Mouse (Mus musculus) bone marrow macrophage, adult 2 months (primary cell): Measurements from ENCODE around the gene Iqschfp.

Experiments used
- CTCF ChIP-seq: IDR thresholded peaks from 2 replicates; pipeline ENCODE4 v1.5.1; 2012; ENCODE audit warnings: low read depth, mild to moderate bottlenecking, low read length, moderate library complexity
- POLR2A ChIP-seq: IDR thresholded peaks from 2 replicates; pipeline ENCODE4 v1.6.1; 2012; ENCODE audit warnings: mild to moderate bottlenecking, low read depth, low read length, borderline replicate concordance

DNA sequence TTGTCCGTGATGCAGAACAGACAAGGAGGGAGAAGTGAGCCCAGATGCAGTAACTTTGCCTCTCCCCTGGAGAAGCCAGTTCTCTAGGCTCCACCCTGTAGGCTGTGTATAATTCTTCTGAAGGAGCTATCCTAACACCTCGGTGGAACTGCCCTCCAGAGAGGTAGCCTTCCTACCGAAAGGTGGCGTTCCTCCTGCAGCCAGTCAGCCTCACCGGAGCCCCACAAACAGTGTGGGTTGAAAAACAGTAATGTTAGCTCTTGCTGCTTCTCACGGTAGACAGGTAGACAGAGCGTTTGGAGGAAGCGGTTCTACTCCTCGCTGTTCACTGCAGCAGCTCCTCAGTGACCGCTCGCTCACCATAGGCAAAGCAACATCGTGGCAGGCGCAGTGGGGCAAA is 689.6 kb downstream of the Iqschfp start:
- TF ChIP-seq POLR2A (no peak), CTCF (no peak)
